Mouse (Mus musculus) frontal cortex, postnatal 14 days (tissue): ENCODE measurements around the gene Iqsec1.

Source experiments
- DNase-seq, 2 experiments: peaks; one replicate each; pipeline ENCODE4 v3.0.0; 2022; ENCODE audit warnings: low spot score in 2 of 2

Iqsec1 gene

DNA sequence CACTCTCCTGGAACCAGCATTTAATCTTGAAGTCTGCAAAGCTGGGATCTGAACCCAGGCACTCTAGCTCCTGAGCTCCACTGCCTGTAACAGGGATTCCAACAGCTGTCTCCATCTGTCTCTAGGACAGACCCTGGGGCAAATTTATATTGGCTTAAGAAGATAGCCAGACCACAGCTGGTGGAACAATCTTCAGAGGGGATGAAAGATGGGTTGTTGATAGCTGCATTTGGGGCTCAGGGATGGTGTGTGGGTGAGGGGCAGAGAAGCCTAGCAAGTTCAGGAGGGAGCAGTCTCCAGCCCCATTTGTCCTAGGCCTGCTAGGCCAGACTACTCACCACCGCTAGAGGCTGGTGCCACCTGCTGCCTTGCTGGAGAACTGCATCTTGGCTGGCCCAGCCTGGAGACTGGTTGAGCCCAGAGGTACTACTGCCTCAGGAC lies 260.0 kb downstream of the Iqsec1 start:
- peak in 1 of 2 experiments; percentile 80 for DNase-seq

DNA sequence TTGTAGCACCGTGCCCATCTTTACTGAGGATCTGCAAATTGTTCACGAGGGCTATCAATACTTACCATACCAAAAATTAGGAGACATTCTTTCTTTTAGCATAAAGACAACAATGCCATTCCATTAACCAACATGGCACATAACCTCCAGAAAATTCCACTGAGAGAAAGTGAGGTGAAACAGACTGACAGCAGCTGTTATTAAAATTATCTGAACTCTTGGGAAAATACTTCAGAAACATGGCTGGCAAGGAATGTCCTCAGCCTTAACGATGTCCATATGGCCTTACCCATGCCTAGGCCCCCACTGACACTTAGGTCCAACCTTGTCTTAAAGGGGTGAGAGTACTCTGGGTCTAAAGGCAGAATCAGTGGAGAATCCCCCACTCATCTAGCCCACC lies 260.7 kb downstream of the Iqsec1 start:
- DNase-seq = no peak

DNA sequence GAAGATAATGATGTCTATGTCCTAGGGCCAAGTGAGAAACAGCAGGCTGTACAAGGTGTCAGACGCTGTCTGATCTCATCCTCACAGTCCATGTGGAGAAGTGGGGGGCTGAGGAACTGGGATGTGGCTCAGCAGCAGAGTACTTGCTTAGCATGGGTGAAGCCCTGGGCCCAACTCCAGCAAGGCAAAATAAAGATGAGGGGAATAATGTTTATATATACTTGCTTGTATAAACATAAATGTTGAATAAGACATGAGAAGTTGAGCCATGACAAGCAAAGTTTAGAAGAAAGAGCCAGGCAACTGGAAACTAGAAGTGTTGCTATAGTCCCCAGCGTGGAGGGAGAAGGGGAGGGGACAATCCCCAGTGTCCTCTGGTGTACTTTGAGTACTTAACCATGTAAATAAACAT lies 261.8 kb downstream of the Iqsec1 start:
- no peak for DNase-seq

DNA sequence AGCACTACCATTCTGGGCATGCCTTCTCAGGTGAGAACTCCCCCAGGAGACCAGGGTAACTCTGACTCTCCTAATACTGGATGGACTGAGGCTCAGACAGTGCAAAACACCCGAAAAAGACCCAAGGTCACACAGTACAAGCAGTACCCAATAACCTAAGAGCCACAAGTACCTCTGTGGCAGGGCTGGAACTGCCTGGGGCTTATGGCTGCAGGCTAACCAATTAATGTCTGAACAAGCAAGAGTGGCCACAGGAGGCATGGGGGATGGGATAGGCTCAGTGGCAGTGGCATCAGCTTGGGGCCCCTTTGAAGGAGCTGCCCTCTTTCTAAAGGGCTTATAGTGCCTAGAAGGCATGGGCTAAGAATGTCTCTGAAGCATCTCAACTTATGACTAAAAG lies 263.0 kb downstream of the Iqsec1 start:
- no peak for DNase-seq

DNA sequence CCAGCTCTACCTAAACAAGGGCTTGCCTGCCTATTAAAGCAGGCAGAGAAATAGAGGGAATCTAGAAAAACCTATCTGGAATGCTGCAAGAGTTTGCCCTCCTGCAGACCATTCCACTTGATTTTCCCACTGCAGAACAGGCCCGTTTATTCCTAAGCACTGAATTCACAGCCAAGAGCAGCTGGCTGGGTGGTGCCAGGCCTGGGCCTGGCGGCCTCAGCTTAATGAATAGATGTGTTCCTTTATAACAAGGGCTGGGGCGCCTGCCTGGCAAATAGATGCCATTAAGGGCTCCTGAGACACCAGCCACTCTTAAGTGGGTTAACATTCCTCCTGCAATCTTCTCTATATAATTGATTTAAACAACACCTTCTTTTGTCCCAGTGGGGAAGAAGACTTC lies 265.5 kb downstream of the Iqsec1 start:
- no peak for DNase-seq

DNA sequence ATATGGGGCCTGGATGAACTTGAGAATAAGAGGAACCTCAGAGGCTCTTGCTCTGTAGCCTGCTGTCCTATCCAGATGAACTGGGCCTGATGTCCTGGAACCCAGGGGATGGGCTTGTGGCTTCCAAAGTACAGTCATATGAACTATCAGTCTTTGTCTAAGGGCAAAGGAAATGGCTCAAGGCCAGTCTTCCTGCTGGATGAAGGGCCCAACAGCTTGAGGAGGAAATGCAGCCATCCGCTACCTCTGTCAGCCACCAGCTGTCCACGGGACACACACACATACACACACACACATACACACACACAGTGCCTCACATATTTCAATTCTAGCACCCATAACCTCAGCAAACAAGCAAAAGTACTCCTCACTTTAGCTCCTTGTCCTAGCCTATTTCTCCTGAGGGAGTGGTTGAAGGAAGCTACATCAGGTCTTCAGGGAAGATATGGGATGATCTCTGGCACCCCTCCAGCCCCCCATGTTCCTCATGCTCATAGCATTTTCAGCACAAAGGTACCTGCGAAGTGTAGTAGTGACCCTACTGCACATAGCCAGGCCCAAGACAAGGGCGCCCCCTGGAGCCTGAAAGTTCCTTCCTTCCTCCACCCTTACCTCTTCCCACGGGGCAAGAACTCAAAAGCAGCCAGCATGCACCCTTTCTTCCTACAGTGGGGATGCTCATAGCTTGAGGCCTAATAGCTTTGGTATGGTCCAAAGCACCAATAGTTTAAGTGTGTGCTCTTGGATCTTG lies 267.3 kb downstream of the Iqsec1 start:
- DNase-seq = no peak

DNA sequence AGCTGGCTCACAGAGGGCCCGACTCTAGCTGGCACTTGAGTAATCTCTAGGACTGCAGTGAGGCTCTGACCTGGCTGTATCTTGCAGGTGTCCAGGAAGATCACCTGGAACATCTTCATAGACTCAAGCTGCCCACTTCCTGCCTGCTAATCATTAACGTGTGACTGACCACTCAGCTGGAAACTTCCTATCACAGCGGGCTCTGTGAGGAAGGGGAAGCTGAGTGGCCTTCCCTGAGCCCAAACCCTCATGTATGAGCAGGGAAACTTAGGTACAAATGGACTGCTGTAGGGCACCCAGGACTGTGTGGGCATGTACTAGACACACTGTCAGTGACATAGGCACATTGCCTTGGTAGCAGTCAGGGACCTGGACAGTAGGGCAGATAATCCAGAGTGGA lies 268.3 kb downstream of the Iqsec1 start:
- no peak for DNase-seq

DNA sequence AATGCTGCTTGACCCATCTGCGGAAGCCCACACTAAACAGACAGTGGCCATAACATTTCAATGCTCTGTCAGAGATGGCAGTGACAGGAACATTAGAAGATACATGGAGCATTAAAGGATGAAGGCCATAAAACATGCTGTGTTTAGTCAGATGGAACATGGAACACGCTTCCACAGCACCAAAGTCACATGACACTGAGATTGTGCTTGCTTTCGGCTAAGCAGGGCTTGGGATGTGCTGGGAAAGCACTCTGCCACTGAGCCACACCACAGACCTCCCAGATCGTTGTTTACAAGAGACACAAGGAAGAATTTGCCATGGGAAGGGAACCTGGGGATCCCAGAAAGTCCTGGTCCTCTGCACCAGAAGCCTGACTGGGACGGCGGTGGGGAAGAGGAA lies 269.1 kb downstream of the Iqsec1 start:
- no peak for DNase-seq

DNA sequence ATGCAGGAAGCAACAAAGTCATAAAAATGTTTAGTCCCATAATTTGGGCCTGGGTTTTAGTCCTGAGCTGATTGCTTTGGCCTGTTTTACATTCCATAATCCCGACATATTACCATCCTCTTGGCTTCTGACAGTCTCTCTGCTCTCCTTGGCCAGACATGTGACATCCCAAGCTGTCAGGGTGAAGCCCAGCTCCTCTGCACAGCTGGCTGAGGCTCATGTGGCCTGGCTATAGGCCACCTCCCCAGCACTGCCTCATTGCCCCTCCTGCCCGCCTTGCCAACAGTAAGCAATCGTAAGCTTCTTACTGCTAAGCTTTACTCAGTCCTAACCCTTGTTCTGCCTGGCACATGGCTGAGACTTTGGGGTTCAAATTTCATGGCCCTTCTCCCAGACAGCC lies 270.0 kb downstream of the Iqsec1 start:
- no peak for DNase-seq

DNA sequence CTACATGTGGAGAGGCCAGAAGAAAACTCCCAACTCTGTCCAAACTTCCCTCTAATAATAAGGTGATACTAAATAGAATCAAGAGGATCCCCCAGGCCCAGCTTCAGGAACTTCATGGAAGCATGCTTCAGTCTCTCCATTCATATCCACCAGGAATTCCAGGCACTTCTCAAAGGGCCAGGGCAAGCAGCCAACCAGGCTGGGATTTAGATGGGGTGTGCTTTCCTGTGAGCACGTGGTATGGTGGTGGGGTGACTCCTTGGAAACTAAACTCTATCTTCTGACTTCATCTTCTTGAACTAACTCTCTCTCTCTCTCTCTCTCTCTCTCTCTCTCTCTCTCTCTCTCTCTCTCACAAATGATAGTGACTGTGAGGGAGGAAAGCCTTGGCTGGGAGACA lies 270.8 kb downstream of the Iqsec1 start:
- DNase-seq = no peak

DNA sequence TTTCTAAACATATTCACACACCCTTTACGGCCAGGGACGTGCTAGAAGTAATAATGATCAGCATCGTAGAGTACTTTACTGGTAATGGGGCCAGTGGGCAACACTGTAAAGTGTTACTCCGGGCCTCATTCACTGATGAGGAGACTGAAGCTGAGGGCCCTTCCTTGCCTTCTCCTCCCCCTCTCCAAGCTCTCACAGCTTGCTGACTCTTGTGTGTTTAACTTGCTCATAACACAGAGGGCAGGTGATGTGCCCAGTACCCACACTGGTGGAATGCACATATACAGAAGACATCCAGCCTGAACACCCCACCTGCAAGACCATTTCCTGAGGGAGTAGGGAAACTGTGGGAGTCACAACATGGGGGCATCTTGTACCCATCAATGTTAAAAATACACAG lies 271.6 kb downstream of the Iqsec1 start:
- no peak for DNase-seq

DNA sequence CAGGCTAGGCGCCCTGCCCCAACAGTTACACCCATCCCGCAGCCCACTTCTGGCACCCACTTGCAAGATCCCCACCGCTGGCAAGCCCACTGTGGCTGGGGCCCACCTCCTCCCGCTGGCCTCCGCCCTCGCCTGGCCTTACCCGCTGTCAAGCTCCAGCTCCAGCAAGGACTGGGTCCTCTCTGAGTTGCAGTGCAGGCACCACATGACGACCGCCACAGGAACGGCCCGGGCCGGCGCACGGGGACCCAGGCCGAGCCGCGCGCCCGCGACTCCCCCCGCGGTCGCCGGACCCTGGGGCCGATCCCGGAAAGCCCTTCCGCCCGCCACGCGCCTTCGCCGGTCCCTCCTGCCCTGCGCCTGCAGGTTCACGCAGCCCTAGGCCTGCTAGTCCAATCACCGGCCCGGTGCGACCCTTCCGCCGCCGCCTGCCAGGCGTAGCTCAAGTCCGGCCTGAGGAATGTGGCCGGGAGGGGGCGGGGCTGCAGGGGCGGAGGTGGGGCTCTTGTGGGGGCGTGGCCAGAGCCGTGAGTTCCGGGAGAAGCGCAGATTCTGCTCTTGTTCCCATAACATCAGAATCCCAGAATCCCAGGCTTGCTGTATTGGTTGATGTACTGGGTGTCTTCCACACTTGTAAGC lies 272.3 kb downstream of the Iqsec1 start:
- DNase-seq = no peak

DNA sequence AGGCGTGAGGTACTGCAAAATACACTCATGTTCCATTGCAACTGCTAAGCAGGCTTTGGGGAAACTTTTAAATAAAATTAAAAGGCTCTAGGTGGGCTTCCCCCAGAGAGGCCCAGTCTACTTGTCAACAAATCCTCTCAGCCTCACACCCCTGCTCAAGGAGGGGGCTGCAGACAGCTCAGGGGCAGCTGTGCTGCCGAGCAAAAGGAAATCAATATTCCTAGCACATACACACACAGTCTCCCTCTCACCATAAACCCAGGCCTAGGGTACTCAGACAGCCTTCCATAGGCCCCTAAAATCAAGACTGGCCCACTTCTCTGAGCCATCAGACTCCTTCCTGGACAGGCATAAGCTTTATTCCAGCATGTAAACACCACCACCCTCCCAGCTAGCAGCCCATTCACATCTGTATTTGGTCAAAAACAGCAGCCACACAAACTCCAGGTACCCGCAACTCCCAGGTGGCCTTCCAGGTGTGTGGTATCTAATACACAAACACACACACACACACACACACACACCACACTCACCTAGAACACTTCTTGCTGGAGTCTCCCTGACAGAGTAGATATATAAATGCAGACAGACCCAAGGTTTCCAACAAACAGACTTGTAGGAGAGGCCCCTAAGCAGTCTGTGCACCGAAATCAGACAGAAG lies 273.1 kb downstream of the Iqsec1 start:
- DNase-seq = no peak

DNA sequence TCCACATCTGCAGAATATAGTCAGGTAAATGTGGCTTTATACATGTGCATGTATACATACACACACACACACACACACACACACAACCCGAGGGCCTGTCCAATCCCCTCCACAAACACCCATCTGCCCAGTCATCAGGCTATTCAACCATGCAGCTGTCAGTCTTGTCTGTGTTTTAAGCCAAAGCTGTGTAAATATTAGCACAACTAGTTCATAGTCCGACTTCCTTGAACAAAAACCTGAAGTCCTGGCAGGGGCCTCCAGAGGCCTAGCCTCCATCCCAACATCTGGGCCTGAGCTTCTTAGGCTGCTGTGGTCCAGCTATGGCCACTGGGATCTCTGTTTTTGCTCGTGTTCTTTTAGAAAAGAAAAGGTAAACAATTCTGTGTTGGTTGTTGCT lies 274.8 kb downstream of the Iqsec1 start:
- DNase-seq = no peak

DNA sequence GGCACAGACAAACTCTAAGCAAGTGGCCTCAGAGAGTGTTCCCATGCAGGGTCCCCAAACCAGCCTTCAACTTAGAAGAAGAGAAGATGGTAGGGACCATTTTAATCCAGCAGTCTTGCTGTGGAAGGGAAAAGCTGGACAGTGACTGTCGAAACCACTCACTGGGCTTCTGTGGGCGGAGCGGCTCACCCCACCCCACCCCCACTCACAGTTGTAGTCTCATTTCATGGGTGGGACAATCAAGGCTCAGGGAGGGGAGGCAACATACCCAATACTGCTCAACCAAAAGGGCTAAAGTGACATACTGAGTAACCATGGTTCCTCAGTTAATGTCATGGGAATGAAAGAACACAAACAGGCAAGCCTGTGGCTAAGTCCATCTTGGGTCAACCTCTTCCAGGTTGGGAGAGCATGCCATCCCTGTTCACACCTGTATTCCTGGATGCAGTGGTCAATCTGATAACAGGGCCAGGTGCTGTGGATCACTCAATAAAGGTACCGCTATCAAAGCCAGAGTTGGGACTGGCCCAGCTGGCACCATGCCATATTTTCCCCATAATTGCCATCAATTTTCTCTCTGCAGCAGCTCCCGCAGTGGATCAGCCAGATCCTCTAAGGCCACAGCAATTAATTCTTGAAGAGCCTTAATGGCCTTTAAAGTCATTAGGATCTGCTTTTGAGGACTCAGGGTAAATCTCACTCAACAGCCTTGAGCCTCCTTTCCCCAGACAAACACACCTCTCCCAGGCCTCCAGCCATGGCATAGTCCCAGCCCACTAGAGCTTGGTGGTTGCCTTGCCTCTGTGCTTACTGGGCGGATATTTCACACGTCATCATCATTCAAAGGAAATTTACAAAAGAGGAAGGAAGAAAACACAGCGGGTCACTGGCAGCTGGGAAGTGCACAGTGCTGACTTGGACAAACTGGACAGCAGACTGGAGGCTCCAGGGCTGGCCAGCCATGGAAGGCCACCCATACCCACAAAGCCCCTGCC lies 275.7 kb downstream of the Iqsec1 start:
- no peak for DNase-seq

DNA sequence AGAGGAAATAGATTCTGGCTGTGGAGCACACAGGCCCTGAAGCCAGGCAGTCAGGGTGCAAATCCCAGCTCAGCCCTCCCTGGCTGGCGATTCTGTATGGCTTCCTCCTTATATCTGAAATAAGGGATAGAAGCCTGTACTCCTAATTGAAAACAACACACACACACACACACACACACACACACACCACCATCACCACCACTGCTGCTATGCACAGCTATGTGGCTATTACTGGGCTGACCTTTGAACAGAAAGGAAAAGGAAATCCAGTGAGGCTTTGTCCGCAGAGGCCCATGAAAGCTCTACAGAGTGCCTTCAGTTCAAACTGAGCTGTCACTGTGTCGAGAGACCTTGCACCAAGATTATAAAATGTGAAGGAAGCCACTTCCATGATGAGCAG lies 276.4 kb downstream of the Iqsec1 start:
- no peak for DNase-seq

DNA sequence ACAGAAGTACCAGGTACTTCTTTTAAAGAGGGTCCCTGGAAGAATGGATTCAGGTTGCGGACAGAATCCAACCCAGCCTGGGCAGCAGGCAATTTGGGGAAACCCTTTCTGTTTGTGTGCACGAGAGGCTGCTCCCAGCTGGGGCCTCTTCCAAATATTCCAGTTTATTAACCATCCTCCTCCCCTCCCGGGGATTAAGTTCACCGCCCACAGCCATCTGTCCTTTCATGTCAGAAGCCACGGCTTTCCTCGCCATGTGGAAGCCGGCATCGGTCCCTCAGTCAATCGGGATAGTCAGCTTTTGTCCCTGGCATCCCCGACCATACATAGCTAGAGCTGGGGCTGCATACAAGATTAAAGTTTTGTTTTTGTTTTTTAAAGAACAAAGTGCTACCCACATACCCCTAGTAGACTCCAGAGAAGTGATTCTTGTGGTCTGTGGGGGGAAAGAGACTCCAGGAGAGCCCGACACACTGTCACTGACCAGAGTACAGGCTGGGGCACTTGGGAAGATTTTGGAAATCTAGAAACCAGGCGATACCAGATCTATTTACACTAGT lies 276.9 kb downstream of the Iqsec1 start:
- DNase-seq = no peak

DNA sequence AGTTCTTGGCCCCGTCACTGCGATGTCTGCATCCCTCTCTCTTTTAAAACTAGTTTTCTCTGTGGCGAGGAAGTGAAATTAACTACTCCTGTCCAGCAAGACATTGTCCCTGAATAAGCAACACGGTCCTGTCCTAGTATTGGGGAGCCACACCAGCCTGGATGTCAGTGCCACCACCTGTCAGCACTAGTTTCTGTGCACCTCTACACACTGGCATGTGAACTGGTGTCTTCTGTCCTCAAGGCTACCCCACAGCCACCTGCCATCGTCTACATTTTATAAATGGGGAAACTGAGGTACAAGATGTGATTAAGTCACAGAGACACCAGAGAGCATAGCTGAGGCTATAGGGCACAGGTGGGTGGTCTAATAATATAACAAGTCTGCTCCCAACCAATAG lies 277.7 kb downstream of the Iqsec1 start:
- no peak for DNase-seq

DNA sequence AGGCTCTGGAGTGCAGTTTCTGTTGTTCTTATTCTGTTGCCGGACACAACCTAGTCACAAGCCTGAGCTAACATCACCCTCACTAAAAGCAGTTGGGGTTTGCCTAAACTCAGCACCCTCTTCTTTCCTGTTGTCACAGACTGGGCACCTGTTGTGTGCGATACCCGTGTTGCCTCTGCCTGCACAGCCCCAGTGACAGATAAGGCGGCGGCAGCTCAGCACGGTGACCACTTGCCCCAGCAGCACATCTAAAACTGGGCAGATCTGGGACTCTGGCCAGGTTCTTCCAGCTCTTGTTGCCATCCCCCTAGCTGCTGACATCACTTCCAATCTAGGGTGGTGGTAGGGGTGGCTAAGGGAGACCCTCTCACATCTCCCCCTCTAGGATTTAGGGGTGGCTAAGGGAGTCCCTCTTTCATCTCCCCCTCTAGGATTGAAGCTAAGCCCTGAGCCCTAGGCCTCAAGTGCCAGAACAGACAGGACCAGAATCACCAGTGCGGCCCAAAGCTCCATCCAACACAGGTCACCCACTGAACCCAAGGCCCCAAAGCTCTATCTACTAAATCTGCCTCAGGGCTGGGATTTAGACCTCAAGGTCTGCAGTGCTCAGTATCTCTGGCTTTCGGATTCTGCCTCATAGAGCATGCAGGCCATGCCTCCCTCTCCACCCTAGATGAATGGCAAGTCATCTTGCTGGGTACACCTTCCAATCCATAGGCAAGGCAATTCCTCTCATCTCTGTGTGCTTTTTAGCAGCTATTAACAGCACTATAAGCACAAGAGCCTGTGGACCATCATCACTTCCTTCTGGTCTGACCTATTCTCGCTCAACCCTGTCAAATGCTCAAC lies 278.3 kb downstream of the Iqsec1 start:
- no peak for DNase-seq

DNA sequence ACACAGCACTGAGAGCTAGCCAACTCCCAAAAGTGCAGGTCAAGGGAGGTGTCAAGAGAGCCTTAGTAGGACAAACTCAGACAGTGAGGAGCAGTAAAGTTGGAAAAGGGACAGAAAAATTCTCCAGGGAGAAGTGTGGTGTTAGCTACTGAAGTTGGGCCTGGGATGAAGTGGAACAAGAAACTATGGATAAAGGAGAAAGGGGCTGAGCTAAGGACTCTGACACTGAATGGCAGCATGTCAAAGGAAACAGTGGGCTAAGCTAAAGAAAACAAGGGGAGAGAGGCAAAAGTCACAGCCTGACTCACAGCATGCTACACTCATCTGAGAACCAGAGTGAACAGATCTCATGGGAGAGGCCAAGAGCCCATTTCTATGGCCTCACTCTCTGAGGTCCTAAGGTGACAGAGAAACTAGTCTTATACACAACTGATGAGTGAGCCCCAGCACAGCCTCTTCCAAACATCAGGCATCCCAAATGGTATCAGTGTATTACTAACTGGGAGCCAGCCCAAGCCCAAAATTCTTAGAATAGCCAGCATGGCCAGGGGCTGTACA lies 280.3 kb downstream of the Iqsec1 start:
- no peak for DNase-seq
